Mouse (Mus musculus): ENCODE data around the gene Zxdc.

Gene Zxdc

GRCm38 (mm10) chr6:90377708-90378107 lies 8.4 kb downstream of the Zxdc start:
- DNase-seq: no peak

GRCm38 (mm10) chr6:90381465-90381864 lies 12.2 kb downstream of the Zxdc start:
- DNase-seq: no peak

- no peak for DNase-seq
Measured at GRCm38 (mm10) chr6:90390629-90391028, 21.3 kb downstream of the Zxdc start.

- no peak for DNase-seq
Measured at GRCm38 (mm10) chr6:90393948-90394347, 24.7 kb downstream of the Zxdc start.

GRCm38 (mm10) chr6:90395751-90396150 lies 26.5 kb downstream of the Zxdc start:
- no peak for DNase-seq

- DNase-seq: no peak
Measured at GRCm38 (mm10) chr6:90397291-90397690, 28.0 kb downstream of the Zxdc start.

GRCm38 (mm10) chr6:90408632-90409031 lies 39.3 kb downstream of the Zxdc start:
- no peak for DNase-seq

- no peak for DNase-seq
Measured at GRCm38 (mm10) chr6:90410972-90411371, 41.7 kb downstream of the Zxdc start.

GRCm38 (mm10) chr6:90411926-90412325 lies 42.6 kb downstream of the Zxdc start:
- DNase-seq: no peak

- DNase-seq: peak; percentile 73 to 81
Measured at GRCm38 (mm10) chr6:90422565-90422964, 53.3 kb downstream of the Zxdc start.

GRCm38 (mm10) chr6:90425361-90425760 lies 56.1 kb downstream of the Zxdc start:
- no peak for DNase-seq

GRCm38 (mm10) chr6:90426003-90426402 lies 56.7 kb downstream of the Zxdc start:
- no peak for DNase-seq

- peak; percentile 40 for DNase-seq
Measured at GRCm38 (mm10) chr6:90428380-90428974, 59.2 kb downstream of the Zxdc start, which contains the start of gene Cfap100. TSS of gene Cfap100 (minus strand) at chr6:90428797.

GRCm38 (mm10) chr6:90429911-90430310 lies 60.6 kb downstream of the Zxdc start:
- no peak for DNase-seq

- no peak for DNase-seq
Measured at GRCm38 (mm10) chr6:90431487-90431886, 62.2 kb downstream of the Zxdc start.

GRCm38 (mm10) chr6:90434687-90435086 lies 65.4 kb downstream of the Zxdc start:
- no peak for DNase-seq

- peak; percentile 57 to 62 for DNase-seq
Measured at GRCm38 (mm10) chr6:90435195-90435618, 65.9 kb downstream of the Zxdc start.

GRCm38 (mm10) chr6:90436192-90436907 lies 67.1 kb downstream of the Zxdc start:
- DNase-seq: no peak

GRCm38 (mm10) chr6:90437041-90437440 lies 67.7 kb downstream of the Zxdc start:
- DNase-seq: no peak

- DNase-seq: no peak
Measured at GRCm38 (mm10) chr6:90446883-90447282, 77.6 kb downstream of the Zxdc start.

GRCm38 (mm10) chr6:90450179-90450578 lies 80.9 kb downstream of the Zxdc start:
- DNase-seq: peak in 1 of 2 experiments; percentile 23

GRCm38 (mm10) chr6:90450697-90451096 lies 81.4 kb downstream of the Zxdc start:
- no peak for DNase-seq

GRCm38 (mm10) chr6:90451512-90451911 lies 82.2 kb downstream of the Zxdc start:
- no peak for DNase-seq

- DNase-seq: no peak
Measured at GRCm38 (mm10) chr6:90452603-90453002, 83.3 kb downstream of the Zxdc start.

Data from thymus, postnatal 36 days (tissue).